Mouse (Mus musculus) central nervous system, embryonic 18 days (tissue): ENCODE results near the gene Lypd4. TPM values are rescaled to one million over a fixed set of nuclear protein-coding genes. Genes with fewer than 3 reads are reported as not detected.

ENCODE experiments used
- polyA plus RNA-seq: library from polyadenylated mRNA; depleted of rRNA; stranded (reverse); fragments of >200 nt; gene quantifications from 2 replicates; pipeline ENCODE4 v1.2.3, GENCODE M21; 2012; rRNA removed

Gene Lypd4
- polyA plus RNA-seq, result 0.13 and 0.15 TPM in 2 replicates

GRCm38 (mm10) chr7:24869532-24870165 is at the start of gene Lypd4, which contains the start of gene Dmrtc2:
Lypd4 (minus strand) TSS chr7:24869941.
Dmrtc2 (plus strand) TSS chr7:24870057.

GRCm38 (mm10) chr7:24902630-24903443 is 33.1 kb upstream of the Lypd4 start, which contains the start of gene Arhgef1:
Arhgef1 (plus strand) TSS chr7:24902912.

DNA sequence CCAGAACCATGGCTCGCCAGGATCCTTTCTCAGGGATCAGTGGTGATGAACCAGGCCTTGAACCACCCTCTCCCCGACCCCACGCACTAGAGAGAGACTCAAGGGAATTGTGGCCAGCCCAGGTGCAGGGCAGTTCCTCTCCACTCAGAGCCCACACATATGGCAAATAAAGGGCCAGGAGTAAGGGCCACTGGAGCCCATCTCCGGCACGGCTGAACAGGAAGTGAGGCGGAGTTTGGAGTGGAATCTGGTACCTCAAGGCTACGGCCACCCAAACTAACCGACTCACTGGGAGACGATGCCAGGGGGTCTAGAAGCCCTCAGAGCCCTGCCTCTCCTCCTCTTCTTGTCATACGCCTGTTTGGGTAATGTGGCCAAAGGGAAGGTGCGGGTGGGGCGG is 27.5 kb upstream of the Lypd4 start, which contains the start of gene Cd79a:
Gene Cd79a, plus strand, starts transcription at position 158 of the 400 bp plus-strand sequence.

DNA sequence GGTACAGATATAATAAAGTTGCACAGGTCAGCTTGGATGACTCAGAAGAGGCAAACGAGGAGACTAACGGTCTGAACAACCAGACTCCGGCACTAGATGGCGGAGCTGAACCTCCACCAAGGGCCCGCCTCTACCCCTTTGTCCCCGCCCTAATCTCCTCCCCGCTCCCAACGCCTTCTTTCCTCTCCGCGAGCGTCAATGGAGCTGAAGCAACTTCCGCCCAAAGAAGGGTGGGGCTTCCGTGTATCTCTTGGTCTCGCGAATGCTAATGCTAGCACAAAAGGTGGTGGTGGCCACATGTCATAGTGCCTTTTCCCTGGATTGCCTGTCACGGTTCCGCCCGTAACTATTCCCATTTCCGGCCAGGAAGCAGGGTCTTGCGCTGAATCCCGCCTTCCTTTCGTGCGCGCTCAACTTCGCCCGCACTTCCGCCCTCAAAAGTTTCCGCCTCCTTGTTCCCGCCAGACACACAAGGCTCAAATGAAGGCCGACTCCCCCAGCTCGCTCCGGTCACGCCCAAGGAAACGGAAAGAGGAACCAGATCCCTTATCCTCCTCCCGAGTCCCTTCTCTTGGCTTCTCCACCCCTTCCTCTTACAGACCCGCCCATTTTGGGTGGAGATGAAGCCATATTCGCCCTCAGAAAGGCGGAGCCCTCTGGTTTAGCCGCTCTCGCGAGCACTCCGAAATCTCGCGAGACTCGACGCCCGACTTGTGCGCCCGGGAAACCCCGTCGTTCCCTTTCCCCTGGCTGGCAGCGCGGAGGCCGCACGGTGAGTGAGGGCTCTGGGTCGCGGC is 14.4 kb upstream of the Lypd4 start, which contains the start of gene Rps19:
Gene Rps19, plus strand, starts transcription at position 476 of the 797 bp plus-strand sequence.

DNA sequence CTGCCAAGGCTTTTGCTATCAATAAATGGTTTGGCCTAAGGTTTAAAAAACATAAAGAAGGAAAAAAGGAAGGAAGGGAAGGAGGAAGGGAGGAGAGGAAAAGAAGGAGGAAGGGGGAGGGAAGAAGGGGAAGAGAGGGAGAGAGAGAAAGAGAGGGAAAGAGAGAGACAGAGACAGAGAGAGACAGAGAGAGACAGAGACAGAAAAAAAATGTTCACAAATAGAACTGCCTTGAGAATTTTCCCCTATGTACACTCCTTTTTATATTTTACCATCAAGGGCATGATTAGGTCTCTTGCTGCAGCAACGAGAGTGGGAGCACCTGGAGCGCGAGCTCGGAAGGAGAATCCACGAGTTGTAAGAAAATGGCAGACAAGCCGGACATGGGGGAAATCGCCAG is 7.8 kb downstream of the Lypd4 start, which contains the start of gene Gm9844:
Gene Gm9844, plus strand, starts transcription at position 301 of the 400 bp plus-strand sequence.

Other genes with a start within 250 kb of the Lypd4 start
- gene Lypd3, start 233.4 kb downstream of the Lypd4 start, polyA plus RNA-seq, result 0.72 and 3.7 TPM in 2 replicates
- not detected in 2 replicates for gene Tex101, start 193.3 kb downstream of the Lypd4 start, polyA plus RNA-seq
- not detected in 2 replicates for gene BC049730, start 160.7 kb downstream of the Lypd4 start, polyA plus RNA-seq
- not detected in 2 replicates for gene Gm4763, start 143.0 kb downstream of the Lypd4 start, polyA plus RNA-seq
- gene Cd177, start 109.6 kb downstream of the Lypd4 start, polyA plus RNA-seq, result 0.18 and 0.32 TPM in 2 replicates
- 0.20 and 0.23 TPM in 2 replicates for gene Ceacam10, start 92.7 kb downstream of the Lypd4 start, polyA plus RNA-seq
- 47.0 and 56.8 TPM in 2 replicates for gene Gm9844, start 7.7 kb downstream of the Lypd4 start, polyA plus RNA-seq
- gene Dmrtc2, start 116 bp upstream of the Lypd4 start, polyA plus RNA-seq, result 0.19 and 0.25 TPM in 2 replicates
- 728 and 729 TPM in 2 replicates for gene Rps19, start 14.4 kb upstream of the Lypd4 start, polyA plus RNA-seq
- 0.49 and 0.56 TPM in 2 replicates for gene Cd79a, start 27.4 kb upstream of the Lypd4 start, polyA plus RNA-seq
- gene Arhgef1, start 33.0 kb upstream of the Lypd4 start, polyA plus RNA-seq, result 197 and 214 TPM in 2 replicates
- 2.5 and 2.7 TPM in 2 replicates for gene Gm4881, start 74.6 kb upstream of the Lypd4 start, polyA plus RNA-seq
- gene Rabac1, start 102.8 kb upstream of the Lypd4 start, polyA plus RNA-seq, result 307 and 326 TPM in 2 replicates
- gene Atp1a3, start 136.0 kb upstream of the Lypd4 start, polyA plus RNA-seq, result 279 and 320 TPM in 2 replicates
- 126 and 160 TPM in 2 replicates for gene Grik5, start 202.4 kb upstream of the Lypd4 start, polyA plus RNA-seq
- gene Zfp574, start 202.6 kb upstream of the Lypd4 start, polyA plus RNA-seq, result 24.6 and 28.2 TPM in 2 replicates